Mouse (Mus musculus) midbrain, embryonic 13.5 days (tissue): ENCODE data around the gene Opcml. TPM values are rescaled to one million over a fixed set of nuclear protein-coding genes. Genes with fewer than 3 reads are reported as not detected.
A peak's percentile ranks its signal among the peaks of the same experiment; 100 is the strongest.

Experiments used
- ATAC-seq: fragments of 200-750 bp; cut with Nextera tagmentation; 2 replicates; pipeline ENCODE4 v1.8.0; 2017; ENCODE audit warnings: mild to moderate bottlenecking, moderate TSS enrichment, moderate library complexity
- H3K27ac ChIP-seq: fragments of 300-500 bp; sonication (generic); 2 replicates; pipeline ENCODE4 v1.5.1; 2015; ENCODE audit warnings: inconsistent platforms, mild to moderate bottlenecking, moderate library complexity
- H3K27me3 ChIP-seq: fragments of 300-500 bp; sonication (generic); 2 replicates; pipeline ENCODE4 v1.6.1; 2015; ENCODE audit warnings: mild to moderate bottlenecking, inconsistent platforms
- H3K36me3 ChIP-seq: fragments of 300-500 bp; sonication (generic); 2 replicates; pipeline ENCODE4 v1.6.1; 2015; ENCODE audit warnings: mild to moderate bottlenecking, inconsistent platforms
- H3K4me1 ChIP-seq: fragments of 300-500 bp; sonication (generic); replicated peaks from 2 replicates; pipeline ENCODE4 v1.6.1; 2015; ENCODE audit warnings: inconsistent platforms
- H3K4me2 ChIP-seq: fragments of 300-500 bp; sonication (generic); replicated peaks from 2 replicates; pipeline ENCODE4 v1.6.1; 2015; ENCODE audit warnings: moderate library complexity, mild to moderate bottlenecking, inconsistent platforms
- H3K4me3 ChIP-seq: fragments of 300-500 bp; sonication (generic); replicated peaks from 2 replicates; pipeline ENCODE4 v1.5.1; 2015; ENCODE audit warnings: mild to moderate bottlenecking, inconsistent platforms
- H3K9ac ChIP-seq: fragments of 300-500 bp; sonication (generic); replicated peaks from 2 replicates; pipeline ENCODE4 v1.6.1; 2015; ENCODE audit warnings: mild to moderate bottlenecking, inconsistent platforms
- H3K9me3 ChIP-seq: fragments of 300-500 bp; sonication (generic); 2 replicates; pipeline ENCODE4 v1.6.1; 2016; ENCODE audit warnings: mild to moderate bottlenecking, inconsistent platforms
- WGBS: fragments of 180-500 bp; shearing (Covaris S2); methylation state at CpG from one replicate; pipeline ENCODE4 v1.1.7; 2015; 5-methylcytosine and 5-hydroxymethylcytosine counted together
- polyA plus RNA-seq: library from polyadenylated mRNA; unstranded; fragments of >200 nt; fragmentation: Nextera tagmentation; extraction: Ambion mirVana; gene quantifications from 2 replicates; pipeline ENCODE4 v1.2.1, GENCODE M21; 2015

Opcml gene
- polyA plus RNA-seq, 1 experiment from 2014 or later, result 18.9 TPM

DNA sequence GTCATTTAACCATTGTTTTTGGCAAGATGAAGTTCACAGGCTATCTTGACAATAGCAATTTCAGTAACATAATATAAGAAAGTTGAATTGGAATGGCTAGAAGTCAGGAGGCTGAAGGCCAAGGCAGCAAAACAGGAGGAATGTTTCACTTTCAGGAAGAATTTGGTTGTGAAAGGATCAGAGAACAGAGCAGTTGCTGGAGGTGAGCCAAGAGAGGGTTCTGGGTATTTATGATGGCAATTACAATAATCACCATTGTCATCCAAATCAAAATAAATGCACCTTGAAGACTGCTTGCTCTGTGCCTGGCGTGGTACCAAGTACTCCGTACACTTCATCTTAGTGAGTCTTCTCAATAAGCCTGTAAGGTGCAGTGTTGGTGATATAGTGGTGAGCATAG lies 483.2 kb downstream of the Opcml start:
- no peaks in the 10 kb centered on the region for H3K4me1 ChIP-seq
- no peak for ATAC-seq
- no peak overlapping the region for H3K4me2 ChIP-seq
- H3K27me3 ChIP-seq, result no peaks in the 10 kb centered on the region
- H3K27ac ChIP-seq, result no peak overlapping the region
- WGBS, result 92% methylated on average over 2 of the region's 2 CpGs
- H3K4me3 ChIP-seq, result no peak overlapping the region
- no peak overlapping the region for H3K9ac ChIP-seq
- H3K9me3 ChIP-seq, result no peaks in the 10 kb centered on the region
- H3K36me3 ChIP-seq, result no peaks in the 10 kb centered on the region

GRCm38 (mm10) chr9:28278555-28278954 lies 488.0 kb downstream of the Opcml start:
- Histone ChIP-seq H3K27me3 (no peaks in the 10 kb centered on the region), H3K9ac (no peak overlapping the region), H3K4me1 (peaks cover 12% of the 10 kb centered on the region), H3K4me3 (no peak overlapping the region), H3K36me3 (no peaks in the 10 kb centered on the region), H3K9me3 (no peaks in the 10 kb centered on the region), H3K4me2 (no peak overlapping the region), H3K27ac (no peak overlapping the region)
- 91% methylated on average over 2 of the region's 2 CpGs for WGBS
- no peak for ATAC-seq

GRCm38 (mm10) chr9:28281025-28281424 lies 490.4 kb downstream of the Opcml start:
- Histone ChIP-seq H3K36me3 (no peaks in the 10 kb centered on the region), H3K9me3 (no peaks in the 10 kb centered on the region), H3K27ac (no peak overlapping the region), H3K9ac (no peak overlapping the region), H3K27me3 (no peaks in the 10 kb centered on the region), H3K4me3 (no peak overlapping the region), H3K4me1 (peaks cover 12% of the 10 kb centered on the region), H3K4me2 (no peak overlapping the region)
- 33% methylated on average over 3 of the region's 3 CpGs for WGBS
- ATAC-seq, result no peak

DNA sequence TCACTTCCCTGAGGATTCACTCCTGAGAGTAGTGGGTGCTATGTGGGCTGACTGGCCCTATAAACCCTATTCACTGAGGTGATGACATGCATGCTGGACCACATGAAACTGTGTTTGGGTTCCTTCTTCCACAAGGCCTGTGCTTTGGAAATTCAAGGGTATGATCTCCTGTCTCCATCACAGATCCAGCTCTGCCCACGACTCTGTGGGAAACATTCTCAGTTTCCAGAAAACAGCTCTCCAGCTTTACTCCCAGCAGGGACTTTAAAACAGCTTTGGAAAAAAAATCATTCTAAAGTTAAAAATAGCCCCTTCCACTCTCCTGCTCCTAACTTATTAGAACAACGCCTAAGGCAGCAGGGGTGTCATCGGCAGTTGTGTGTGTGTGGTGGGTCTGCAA lies 491.0 kb downstream of the Opcml start:
- WGBS, result 79% methylated on average over 3 of the region's 3 CpGs
- ATAC-seq, result no peak

DNA sequence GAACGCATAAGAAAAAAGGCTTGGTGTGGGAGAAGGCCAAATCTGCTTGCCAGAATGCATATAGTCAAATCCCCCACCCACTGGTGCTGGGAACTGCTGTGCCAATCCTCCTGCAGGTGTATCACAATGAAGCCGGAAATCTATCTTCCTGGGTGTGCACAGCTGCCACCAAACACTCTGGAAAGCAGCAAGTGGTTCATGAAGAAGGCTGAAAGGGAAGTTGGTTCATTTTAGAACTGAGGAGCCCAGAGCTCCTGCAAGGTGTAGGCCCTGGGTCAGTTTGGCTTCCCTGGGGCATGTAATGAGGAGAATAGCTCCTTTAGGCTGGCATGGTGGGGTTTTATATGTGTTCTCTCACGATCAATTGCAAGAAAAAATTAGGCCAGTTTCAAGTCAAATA lies 494.4 kb downstream of the Opcml start:
- no peaks in the 10 kb centered on the region for H3K9me3 ChIP-seq
- no peaks in the 10 kb centered on the region for H3K36me3 ChIP-seq
- H3K27ac ChIP-seq, result no peak overlapping the region
- ATAC-seq, result no peak
- H3K4me2 ChIP-seq, result no peak overlapping the region
- no peaks in the 10 kb centered on the region for H3K27me3 ChIP-seq
- no peak overlapping the region for H3K9ac ChIP-seq
- WGBS, result 86% methylated on average over 3 of the region's 3 CpGs
- H3K4me3 ChIP-seq, result no peak overlapping the region
- H3K4me1 ChIP-seq, result peaks cover 12% of the 10 kb centered on the region

More for the DNA sequence above, 491.0 kb downstream of the Opcml start:
- Histone ChIP-seq H3K27ac (no peak overlapping the region), H3K36me3 (no peaks in the 10 kb centered on the region), H3K9me3 (no peaks in the 10 kb centered on the region), H3K9ac (no peak overlapping the region), H3K4me2 (no peak overlapping the region), H3K27me3 (no peaks in the 10 kb centered on the region), H3K4me1 (peaks cover 12% of the 10 kb centered on the region), H3K4me3 (no peak overlapping the region)

- no peaks in the 10 kb centered on the region for H3K36me3 ChIP-seq
- H3K4me2 ChIP-seq, result no peak overlapping the region
- ATAC-seq, result no peak
- H3K4me3 ChIP-seq, result no peak overlapping the region
- no peak overlapping the region for H3K27ac ChIP-seq
- H3K27me3 ChIP-seq, result no peaks in the 10 kb centered on the region
- peaks cover under 1% of the 10 kb centered on the region; the same call in 1 of the 2 replicates for H3K4me1 ChIP-seq
- no peak overlapping the region for H3K9ac ChIP-seq
- 88% methylated on average over 7 of the region's 7 CpGs for WGBS
- H3K9me3 ChIP-seq, result no peaks in the 10 kb centered on the region
These were observed 495.8 kb downstream of the Opcml start for GRCm38 (mm10) chr9:28286384-28286783.

DNA sequence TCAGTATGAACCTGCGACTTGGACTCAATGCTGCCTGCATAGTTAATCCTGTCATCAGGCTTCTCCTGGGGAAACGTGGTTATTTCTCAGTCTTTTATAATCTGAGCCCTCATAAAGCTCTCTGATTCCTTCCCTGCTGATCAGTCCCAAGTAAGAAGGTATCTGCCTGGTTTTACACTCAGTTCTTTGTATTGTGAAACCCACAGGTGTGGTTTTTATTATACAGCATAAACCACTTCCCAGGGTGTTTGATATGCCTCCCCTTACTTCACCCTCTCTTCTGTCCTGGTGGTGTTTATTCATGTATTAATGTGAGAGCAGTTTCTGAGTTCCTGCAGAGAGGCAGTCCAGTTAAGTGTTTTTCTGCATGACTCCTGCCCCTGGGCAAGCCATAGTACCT lies 496.9 kb downstream of the Opcml start:
- Histone ChIP-seq H3K27ac (no peak overlapping the region), H3K9me3 (no peaks in the 10 kb centered on the region), H3K4me1 (no peaks in the 10 kb centered on the region), H3K9ac (no peak overlapping the region), H3K27me3 (no peaks in the 10 kb centered on the region), H3K4me3 (no peak overlapping the region), H3K4me2 (no peak overlapping the region), H3K36me3 (no peaks in the 10 kb centered on the region)
- ATAC-seq, result no peak
- 63% methylated on average over 2 of the region's 2 CpGs for WGBS

- Histone ChIP-seq H3K36me3 (no peaks in the 10 kb centered on the region), H3K4me2 (no peak overlapping the region), H3K27me3 (no peaks in the 10 kb centered on the region), H3K9ac (no peak overlapping the region), H3K27ac (no peak overlapping the region), H3K4me1 (no peaks in the 10 kb centered on the region), H3K4me3 (no peak overlapping the region), H3K9me3 (0 out of 2 replicates have a peak, but pooled peaks cover 3% of the 10 kb centered on the region)
- 50% methylated on average over 1 of the region's 1 CpGs for WGBS
- no peak for ATAC-seq
These were observed 499.2 kb downstream of the Opcml start for GRCm38 (mm10) chr9:28289696-28290330.

DNA sequence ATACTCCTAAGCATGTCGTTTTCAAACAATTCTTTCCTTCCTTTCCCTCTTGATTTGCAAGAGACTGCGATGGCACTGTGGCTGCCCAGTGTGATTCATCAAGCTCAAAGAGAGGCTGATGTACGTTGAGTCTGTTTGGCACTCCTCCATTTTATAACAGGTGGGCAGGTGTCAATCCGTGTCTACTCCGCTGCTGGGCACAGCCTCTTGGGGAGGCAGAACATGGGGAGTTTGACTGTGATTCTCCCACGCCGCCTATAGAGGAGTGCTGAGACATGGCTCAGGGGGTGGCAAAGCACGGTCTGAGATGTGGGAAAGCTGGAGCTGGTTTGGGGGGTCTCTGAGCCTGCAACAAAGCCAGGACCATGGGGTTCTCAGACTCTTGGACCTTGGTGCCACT lies 513.1 kb downstream of the Opcml start:
- peaks cover 20% of the 10 kb centered on the region for H3K4me1 ChIP-seq
- no peak overlapping the region for H3K27ac ChIP-seq
- no peak overlapping the region for H3K4me3 ChIP-seq
- WGBS, result 84% methylated on average over 8 of the region's 8 CpGs
- no peaks in the 10 kb centered on the region for H3K36me3 ChIP-seq
- no peaks in the 10 kb centered on the region for H3K9me3 ChIP-seq
- H3K9ac ChIP-seq, result no peak overlapping the region
- no peak overlapping the region for H3K4me2 ChIP-seq
- H3K27me3 ChIP-seq, result no peaks in the 10 kb centered on the region
- no peak for ATAC-seq

DNA sequence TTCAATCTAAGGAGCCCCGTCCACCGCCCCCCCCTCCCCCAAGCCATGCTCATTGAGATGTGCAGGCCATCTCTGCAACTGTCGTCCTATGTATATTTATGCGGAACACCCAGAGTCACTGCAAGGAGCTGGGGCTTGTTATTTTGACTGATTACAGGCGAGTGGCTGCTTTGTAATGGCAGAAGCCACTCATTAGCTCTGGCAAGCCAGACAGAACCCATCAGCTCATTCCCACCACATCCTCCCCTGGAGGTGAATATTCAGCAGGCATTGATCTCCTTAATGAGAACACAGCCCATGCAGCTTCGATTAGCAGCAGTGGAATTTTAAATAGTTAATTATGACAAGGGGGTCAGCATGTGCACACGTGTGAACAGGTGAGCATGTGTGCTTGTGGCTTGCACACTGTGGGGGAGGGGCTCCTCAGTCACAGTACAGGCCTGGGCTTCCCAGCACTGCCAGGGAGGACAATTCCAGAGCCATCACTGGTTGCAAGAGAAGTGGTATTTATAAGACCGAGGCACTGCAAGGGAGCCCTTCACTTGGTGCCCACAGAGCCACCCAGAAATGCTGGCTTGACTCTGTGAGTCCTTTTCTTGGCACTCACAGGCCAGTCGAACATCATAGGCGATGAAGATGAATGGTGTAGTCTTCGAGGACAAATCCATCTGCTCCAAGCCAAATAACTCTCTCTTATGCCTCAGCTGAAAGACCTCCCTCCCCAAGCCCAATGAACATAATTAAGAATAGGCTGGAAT lies 516.0 kb downstream of the Opcml start:
- H3K4me2 ChIP-seq, result no peak overlapping the region
- ATAC-seq, result peak; percentile 90
- H3K9me3 ChIP-seq, result no peaks in the 10 kb centered on the region
- no peak overlapping the region for H3K9ac ChIP-seq
- H3K36me3 ChIP-seq, result no peaks in the 10 kb centered on the region
- H3K4me1 ChIP-seq, result peaks cover 20% of the 10 kb centered on the region
- H3K4me3 ChIP-seq, result no peak overlapping the region
- WGBS, result 56% methylated on average over 11 of the region's 11 CpGs
- H3K27ac ChIP-seq, result peak overlapping the region; percentile 46; the same call in 1 of the 2 replicates
- H3K27me3 ChIP-seq, result no peaks in the 10 kb centered on the region

- Histone ChIP-seq H3K4me3 (no peak overlapping the region), H3K9me3 (no peaks in the 10 kb centered on the region), H3K27ac (0 out of 2 replicates have a peak overlapping the region, but pooled peaks have one; percentile 10), H3K4me1 (peaks cover 20% of the 10 kb centered on the region), H3K36me3 (no peaks in the 10 kb centered on the region), H3K27me3 (no peaks in the 10 kb centered on the region), H3K9ac (no peak overlapping the region), H3K4me2 (no peak overlapping the region)
- peak; percentile 35; the same call in 1 of the 2 replicates for ATAC-seq
These were observed 516.5 kb downstream of the Opcml start for GRCm38 (mm10) chr9:28307122-28307430.

DNA sequence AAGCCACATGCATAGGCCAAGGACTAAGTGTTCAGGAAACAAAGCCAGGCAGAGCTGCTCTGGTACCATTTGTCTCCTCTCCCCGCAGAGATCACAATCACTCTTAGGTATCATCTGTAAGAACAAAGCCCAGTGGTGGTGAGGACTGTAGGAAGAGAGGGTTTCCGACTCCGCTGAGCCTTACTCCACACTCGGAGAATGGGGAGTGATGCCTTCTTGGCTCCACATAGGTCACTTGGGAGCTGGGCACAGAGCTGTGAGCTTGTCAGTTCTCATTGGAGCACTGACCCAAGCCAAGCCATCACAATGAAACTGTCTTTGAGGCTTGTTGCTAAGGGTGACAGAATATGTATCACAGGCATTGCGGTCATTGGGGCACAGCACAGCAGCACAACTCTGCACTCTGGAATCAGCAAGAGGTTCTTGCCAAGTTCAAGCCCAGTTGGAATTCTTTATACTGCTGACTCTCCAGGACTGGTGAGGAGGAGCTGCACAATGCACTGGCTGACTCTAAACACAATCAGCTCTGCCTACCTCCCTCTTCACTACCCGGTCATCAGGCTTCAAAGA lies 517.0 kb downstream of the Opcml start:
- 83% methylated on average over 6 of the region's 6 CpGs for WGBS
- no peaks in the 10 kb centered on the region for H3K9me3 ChIP-seq
- ATAC-seq, result no peak

More for the DNA sequence above, 517.0 kb downstream of the Opcml start:
- Histone ChIP-seq H3K27me3 (no peaks in the 10 kb centered on the region), H3K4me2 (no peak overlapping the region), H3K36me3 (no peaks in the 10 kb centered on the region), H3K4me3 (no peak overlapping the region), H3K27ac (0 out of 2 replicates have a peak overlapping the region, but pooled peaks have one; percentile 10), H3K4me1 (peaks cover 20% of the 10 kb centered on the region), H3K9ac (no peak overlapping the region)
